In genomic region chr4:136816701-136817100, GRCm38 (mm10) we compare ENCODE assay signal across 8 mouse cellular contexts. TPM values are rescaled to one million over a fixed set of nuclear protein-coding genes. Genes with fewer than 3 reads are reported as not detected.
A peak's percentile ranks its signal among the peaks of the same experiment; 100 is the strongest.
DNase-seq lines count a peak whose midpoint lies in the region; ATAC-seq and TF ChIP-seq lines count a peak whose summit lies in the region.

No protein-coding gene starts in this region.

- no peaks in the 10 kb centered on the region for H3K36me3 ChIP-seq in embryonic facial prominence, embryonic 15.5 days
- no peaks in the 10 kb centered on the region for H3K36me3 ChIP-seq in stomach, embryonic 16.5 days (ENCODE audit: control insufficient read depth, insufficient read depth, low read length)
- H3K36me3 ChIP-seq in kidney, adult 2 months (ENCODE audit: control insufficient read depth, insufficient read depth, low read length), result no peaks in the 10 kb centered on the region
- no peaks in the 10 kb centered on the region for H3K36me3 ChIP-seq in lung, postnatal 0 days (ENCODE audit: insufficient read depth, low read length)

- H3K4me2 ChIP-seq in embryonic facial prominence, embryonic 15.5 days (replicated peaks), result no peak overlapping the region
- no peak overlapping the region for H3K4me2 ChIP-seq in stomach, embryonic 16.5 days (ENCODE audit: low read depth, low read length)
- H3K4me2 ChIP-seq in lung, postnatal 0 days (replicated peaks; ENCODE audit: low read depth, low read length), result no peak overlapping the region

- H3K9me3 ChIP-seq in embryonic facial prominence, embryonic 15.5 days (replicated peaks), result no peaks in the 10 kb centered on the region
- H3K9me3 ChIP-seq in stomach, embryonic 16.5 days (replicated peaks; ENCODE audit: control insufficient read depth, low read length), result no peaks in the 10 kb centered on the region
- H3K9me3 ChIP-seq in lung, postnatal 0 days (ENCODE audit: low read length), result no peaks in the 10 kb centered on the region

- peak; percentile 88 for DNase-seq in left cerebral cortex, postnatal 4 days
- DNase-seq in left cerebral cortex, adult 8-10 months (ENCODE audit: low spot score in 2 of 2), result no peak
- peak; percentile 65 for DNase-seq in layer of hippocampus, adult 11-12 months (ENCODE audit: low spot score)
- DNase-seq in heart, postnatal 14 days, result no peak
- no peak for DNase-seq in kidney, adult 2 months
- no peak for DNase-seq in lung, postnatal 0 days (ENCODE audit: low spot score)

- no peaks in the 10 kb centered on the region for H3K27me3 ChIP-seq in embryonic facial prominence, embryonic 15.5 days
- H3K27me3 ChIP-seq in stomach, embryonic 16.5 days (ENCODE audit: control insufficient read depth, insufficient read depth, low read length), result no peaks in the 10 kb centered on the region
- H3K27me3 ChIP-seq in kidney, adult 2 months (replicated peaks; ENCODE audit: control insufficient read depth, insufficient read depth, low read length), result no peaks in the 10 kb centered on the region
- no peaks in the 10 kb centered on the region for H3K27me3 ChIP-seq in lung, postnatal 0 days (replicated peaks; ENCODE audit: insufficient read depth, low read length)

- peaks cover 38% of the 10 kb centered on the region for H3K4me1 ChIP-seq in embryonic facial prominence, embryonic 15.5 days
- H3K4me1 ChIP-seq in stomach, embryonic 16.5 days (ENCODE audit: control insufficient read depth, insufficient read depth, low read length), result peaks cover 15% of the 10 kb centered on the region
- no peaks in the 10 kb centered on the region for H3K4me1 ChIP-seq in kidney, adult 2 months (ENCODE audit: control insufficient read depth, insufficient read depth, low read length)
- no peaks in the 10 kb centered on the region for H3K4me1 ChIP-seq in lung, postnatal 0 days (ENCODE audit: insufficient read depth, low read depth, low read length)

- H3K27ac ChIP-seq in embryonic facial prominence, embryonic 15.5 days (replicated peaks), result no peak overlapping the region
- no peak overlapping the region for H3K27ac ChIP-seq in stomach, embryonic 16.5 days (ENCODE audit: low read length)
- H3K27ac ChIP-seq in kidney, adult 2 months (ENCODE audit: insufficient read depth, low read depth, low read length), result no peak overlapping the region
- H3K27ac ChIP-seq in lung, postnatal 0 days (ENCODE audit: low read length), result no peak overlapping the region

- 10% methylated on average over 7 of the region's 7 CpGs for WGBS in embryonic facial prominence, embryonic 15.5 days
- WGBS in stomach, embryonic 16.5 days, result 27% methylated on average over 7 of the region's 7 CpGs
- WGBS in kidney, adult 2 months, result 51% methylated on average over 7 of the region's 7 CpGs
- WGBS in lung, postnatal 0 days, result 31% methylated on average over 7 of the region's 7 CpGs

- TF ChIP-seq CTCF in kidney, adult 2 months (conservative IDR thresholded peaks at IDR 0.05; ENCODE audit: insufficient read depth, insufficient read length, low read depth, low read length), result no peak
- TF ChIP-seq CTCF in lung, postnatal 0 days (IDR thresholded peaks at IDR 0.05), result no peak

- TF ChIP-seq EP300 in lung, postnatal 0 days (IDR thresholded peaks at IDR 0.05), result no peak

- intact Hi-C loops in left cerebral cortex, postnatal 4 days (cut with DNase I), result no loop called here
- intact Hi-C loops in heart, postnatal 14 days (cut with DNase I), result no loop called here

- peak; percentile 51; the same call in 1 of the 2 replicates for ATAC-seq in embryonic facial prominence, embryonic 15.5 days (ENCODE audit: insufficient number of reproducible peaks, low FRiP score, low TSS enrichment, low read depth)
- ATAC-seq in stomach, embryonic 16.5 days (ENCODE audit: insufficient read depth, low FRiP score), result peak; percentile 26; the same call in 1 of the 2 replicates
- no peak for ATAC-seq in lung, postnatal 0 days

- no peak overlapping the region for H3K9ac ChIP-seq in embryonic facial prominence, embryonic 15.5 days
- H3K9ac ChIP-seq in stomach, embryonic 16.5 days (ENCODE audit: low read length), result no peak overlapping the region
- H3K9ac ChIP-seq in lung, postnatal 0 days (replicated peaks; ENCODE audit: low read depth), result no peak overlapping the region

- TF ChIP-seq POLR2A in kidney, adult 2 months (IDR thresholded peaks at IDR 0.05; ENCODE audit: low read depth, low read length), result no peak

- no peak overlapping the region for H3K4me3 ChIP-seq in embryonic facial prominence, embryonic 15.5 days (replicated peaks)
- H3K4me3 ChIP-seq in stomach, embryonic 16.5 days (replicated peaks; ENCODE audit: low read length), result no peak overlapping the region
- H3K4me3 ChIP-seq in kidney, adult 2 months (ENCODE audit: insufficient read depth, low read depth, low read length), result no peak overlapping the region
- no peak overlapping the region for H3K4me3 ChIP-seq in lung, postnatal 0 days (ENCODE audit: low read depth, low read length)

RNA-seq across cellular contexts. Expression of gene Ephb2, which starts 19.1 kb away (rescaled TPM):
- 10 to 100 TPM; 73.6 to 75.3 TPM for total RNA-seq in left cerebral cortex, postnatal 4 days (2021)
- 10 to 100 TPM; 13.2 to 15.0 (median 14.0) TPM for total RNA-seq in left cerebral cortex, adult 8-10 months (2022)
- 12.2 and 13.1 TPM in 2 replicates for polyA plus RNA-seq in embryonic facial prominence, embryonic 15.5 days (2015; fragmentation: Nextera tagmentation; extraction: Ambion mirVana)
- 3.3 and 3.8 TPM in 2 replicates for polyA plus RNA-seq in stomach, embryonic 16.5 days (2015; fragmentation: Nextera tagmentation; extraction: Ambion mirVana)
- total RNA-seq in heart, postnatal 14 days (2021), result 1 to 10 TPM in 1 of 2 experiments, under 1 TPM in 1; 0.81 to 1.1 TPM
- polyA plus RNA-seq in kidney, adult 2 months (2012; rRNA removed), result 10.4 and 19.3 TPM in 2 replicates
- 0.63 and 0.74 TPM in 2 replicates for polyA plus RNA-seq in lung, postnatal 0 days (2015; fragmentation: Nextera tagmentation; extraction: Ambion mirVana)

Comparison
In these comparisons a context has a peak if more than half of its experiments do, and no peak if none do; other contexts are left out.
1. DNase-seq: peak in left cerebral cortex, postnatal 4 days (single experiment) and layer of hippocampus, adult 11-12 months (single experiment); none in left cerebral cortex, adult 8-10 months (0 of 2), heart, postnatal 14 days (0 of 2), kidney, adult 2 months (single experiment) and lung, postnatal 0 days (single experiment).